Comparison of ENCODE assay signal across 18 mouse cellular contexts in genomic region chr11:118337491-118338168, GRCm38 (mm10). TPM values are rescaled to one million over a fixed set of nuclear protein-coding genes. Genes with fewer than 3 reads are reported as not detected.
DNase-seq lines count a peak whose midpoint lies in the region; ATAC-seq and TF ChIP-seq lines count a peak whose summit lies in the region.
"Had no signal": no experiment of that assay in that cellular context is flagged by ENCODE, and none has a peak within 500 bp of the region (broad histone marks: within the 10 kb centered on the region; RNA-seq: fewer than 3 reads in every experiment).

No protein-coding gene starts in this region.

- TF ChIP-seq CTCF in stomach, postnatal 0 days (IDR thresholded peaks at IDR 0.05; ENCODE audit: low read depth) = no peak

- no peak overlapping the region for H3K4me2 ChIP-seq in stomach, postnatal 0 days (replicated peaks; ENCODE audit: low read depth)
- H3K4me2 ChIP-seq: heart, embryonic 15.5 days; limb, embryonic 15.5 days had no signal

- no peak for TF ChIP-seq EP300 in stomach, postnatal 0 days (optimal IDR thresholded peaks at IDR 0.05)

- no peaks in the 10 kb centered on the region for H3K9me3 ChIP-seq in stomach, postnatal 0 days (ENCODE audit: control insufficient read depth, low read length)
- H3K9me3 ChIP-seq: heart, embryonic 15.5 days; limb, embryonic 15.5 days had no signal

- 59% methylated on average over 8 of the region's 8 CpGs for WGBS in stomach, postnatal 0 days

- H3K4me3 ChIP-seq in stomach, postnatal 0 days (ENCODE audit: low read depth, low read length) = no peak overlapping the region
- H3K4me3 ChIP-seq: erythroblast, embryonic 14.5 days; heart, embryonic 15.5 days; limb, embryonic 15.5 days had no signal

- no peaks in the 10 kb centered on the region for H3K27me3 ChIP-seq in stomach, postnatal 0 days (ENCODE audit: control insufficient read depth, insufficient read depth, low read length)
- H3K27me3 ChIP-seq: heart, embryonic 15.5 days; limb, embryonic 15.5 days had no signal

- peak; percentile 56 to 75 for DNase-seq in frontal cortex, postnatal 36 days (ENCODE audit: low spot score in 2 of 2)
- DNase-seq in frontal cortex, postnatal 10 days (ENCODE audit: low spot score in 2 of 2) = no peak
- peak; percentile 79 for DNase-seq in CD4-positive, CD25-positive, alpha-beta regulatory T cell, adult 2 months (ENCODE audit: low read depth, low spot score)
- no peak for DNase-seq in stomach, postnatal 0 days (ENCODE audit: low spot score)
- no peak for DNase-seq in heart, postnatal 4 days
- no peak for DNase-seq in cerebellum, postnatal 36 days
- DNase-seq in neural tube, embryonic 10.5 days (ENCODE audit: extremely low spot score, low spot score) = no peak
- DNase-seq: B cell, adult 2 months; cerebellum, adult 9-11 months; gastrocnemius, postnatal 10 days; kidney, postnatal 4 days had no signal

- no peaks in the 10 kb centered on the region for H3K4me1 ChIP-seq in stomach, postnatal 0 days (replicated peaks; ENCODE audit: control insufficient read depth, insufficient read depth)

- no peak overlapping the region for H3K9ac ChIP-seq in stomach, postnatal 0 days (ENCODE audit: low read length)
- H3K9ac ChIP-seq: heart, embryonic 15.5 days; limb, embryonic 15.5 days had no signal

- H3K27ac ChIP-seq in stomach, postnatal 0 days (replicated peaks) = no peak overlapping the region
- H3K27ac ChIP-seq: heart, embryonic 15.5 days; hindbrain, postnatal 0 days; limb, embryonic 15.5 days had no signal

- peak; percentile 94 for ATAC-seq in inflammation-experienced regulatory T-cells, adult 6 months
- 0 out of 2 replicates have a peak, but pooled peaks have one; percentile 34 for ATAC-seq in stomach, postnatal 0 days (ENCODE audit: low FRiP score, low TSS enrichment)
- ATAC-seq: hindbrain, postnatal 0 days; midbrain, embryonic 16.5 days had no signal

- no peaks in the 10 kb centered on the region for H3K36me3 ChIP-seq in stomach, postnatal 0 days (ENCODE audit: control insufficient read depth, insufficient read depth, low read length)
- H3K36me3 ChIP-seq: heart, embryonic 15.5 days had no signal

RNA-seq across cellular contexts. Expression of gene Cep295nl, which starts 4.7 kb away (rescaled TPM):
- polyA plus RNA-seq in inflammation-experienced regulatory T-cells, adult 6 months (2017; shearing (Covaris generic)) = under 1 TPM in 2 of 3 experiments, not detected in 1; 0.28 to 0.29 TPM
- polyA plus RNA-seq in stomach, postnatal 0 days (2015; fragmentation: Nextera tagmentation; extraction: Ambion mirVana) = 0.51 and 0.53 TPM in 2 replicates
- total RNA-seq in heart, postnatal 4 days (2021) = 1 to 10 TPM; 1.9 to 2.5 TPM
- polyA plus RNA-seq: erythroblast, embryonic 14.5 days; stomach, embryonic 14.5 days had no signal

RNA-seq across cellular contexts. Expression of gene Timp2, which starts 17.9 kb away (rescaled TPM):
- polyA plus RNA-seq in inflammation-experienced regulatory T-cells, adult 6 months (2017; shearing (Covaris generic)) = 10 to 100 TPM in 2 of 3 experiments, 1 to 10 TPM in 1; 6.1 to 17.3 (median 16.4) TPM
- polyA plus RNA-seq in stomach, postnatal 0 days (2015; fragmentation: Nextera tagmentation; extraction: Ambion mirVana) = 72.7 and 77.2 TPM in 2 replicates
- 100 to 1,000 TPM; 206 to 223 TPM for total RNA-seq in heart, postnatal 4 days (2021)

RNA-seq across cellular contexts. Expression of gene Usp36, which starts 47.6 kb away (rescaled TPM):
- 10 to 100 TPM; 14.3 to 24.4 (median 22.5) TPM for polyA plus RNA-seq in inflammation-experienced regulatory T-cells, adult 6 months (2017; shearing (Covaris generic))
- polyA plus RNA-seq in stomach, postnatal 0 days (2015; fragmentation: Nextera tagmentation; extraction: Ambion mirVana) = 8.1 and 8.9 TPM in 2 replicates
- total RNA-seq in heart, postnatal 4 days (2021) = 10 to 100 TPM; 15.5 to 18.7 TPM

Comparison
In these comparisons a context has a peak if more than half of its experiments do, and no peak if none do; other contexts are left out.
1. DNase-seq: peak in frontal cortex, postnatal 36 days (2 of 2) and CD4-positive, CD25-positive, alpha-beta regulatory T cell, adult 2 months (single experiment); none in frontal cortex, postnatal 10 days (0 of 2), stomach, postnatal 0 days (single experiment), heart, postnatal 4 days (single experiment), cerebellum, postnatal 36 days (0 of 2) and neural tube, embryonic 10.5 days (single experiment).